Mouse (Mus musculus) retina, postnatal 1 day (tissue): ENCODE measurements at regions not wholly inside any gene's neighbourhood (a gene's known extent, or its start where the extent isn't known, plus 50 kb on each side); places are given as distances from the start of the nearest gene placed in this dataset.

Experiments
- DNase-seq: peaks from one replicate; pipeline ENCODE4 v3.0.0-alpha.2; 2012

DNA sequence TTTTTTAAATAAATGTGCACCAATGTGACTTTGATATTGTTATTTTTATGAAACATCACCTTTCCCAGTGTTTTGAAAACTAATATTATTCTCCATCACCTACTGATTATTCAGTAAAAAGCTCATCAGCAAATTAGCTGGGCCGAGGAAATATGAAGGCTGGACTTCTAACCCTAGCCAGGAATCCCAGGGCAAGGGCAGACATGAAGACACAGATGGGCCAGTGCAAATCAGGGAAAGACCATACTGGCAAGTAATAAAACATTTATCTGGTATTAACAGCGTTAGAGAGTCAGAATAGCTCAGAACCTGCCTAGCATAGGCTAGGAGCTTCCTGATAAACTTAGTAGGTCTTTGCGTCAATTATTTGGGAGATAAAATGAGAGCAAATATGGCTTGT, 590.3 kb upstream of the Cenpq start:
- DNase-seq: no peak

DNA sequence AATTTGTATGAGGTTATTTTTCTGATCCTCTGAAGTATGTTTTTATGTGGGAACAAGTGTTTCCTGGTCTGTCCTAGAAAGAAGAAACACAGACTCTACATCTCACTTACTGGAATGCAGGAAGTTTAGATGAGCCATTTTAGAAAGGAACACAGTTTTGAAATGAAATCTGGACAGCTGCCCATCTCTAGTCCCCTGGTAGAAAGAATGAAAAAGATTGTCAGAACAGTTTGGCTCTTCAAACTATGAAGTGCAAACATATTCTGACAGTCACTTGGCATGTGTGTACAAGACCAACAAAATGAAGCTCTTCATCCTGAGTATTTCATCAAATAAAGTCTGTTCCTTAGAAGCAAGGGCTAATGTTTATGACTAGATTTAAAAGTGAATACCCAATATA, 577.2 kb upstream of the Cenpq start:
- peak; percentile 11 for DNase-seq

DNA sequence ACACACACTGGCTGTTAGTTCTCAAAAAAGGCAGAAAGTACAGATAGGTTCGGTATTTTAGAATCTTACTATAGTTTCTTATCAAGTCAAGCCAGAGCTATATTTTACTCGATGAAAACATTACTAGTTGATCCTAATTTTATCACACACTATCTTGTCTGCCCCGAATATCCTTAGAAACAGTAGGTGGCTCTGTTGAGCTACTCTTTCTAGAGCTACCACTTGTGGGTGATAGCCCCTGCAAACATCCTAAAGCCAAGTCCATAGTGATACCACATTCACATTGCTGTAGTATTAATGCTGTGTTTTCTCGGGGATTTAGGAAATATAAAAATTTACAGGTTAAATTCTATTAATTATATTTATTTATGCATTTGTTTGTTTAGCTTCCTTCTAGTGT, 570.2 kb upstream of the Cenpq start:
- DNase-seq: peak; percentile 1
